Mouse (Mus musculus) right cerebral cortex, postnatal 14 days (tissue): ENCODE measurements around the gene Gnai1.
"Not testable (repeated sequence)": the region's sequence is repeated elsewhere in the genome, so short reads cannot be mapped to it uniquely, and the experiment has no call there.

ENCODE experiments used
- DNase-seq: peaks from one replicate; pipeline ENCODE4 v3.0.0; 2022

Gene Gnai1

DNA sequence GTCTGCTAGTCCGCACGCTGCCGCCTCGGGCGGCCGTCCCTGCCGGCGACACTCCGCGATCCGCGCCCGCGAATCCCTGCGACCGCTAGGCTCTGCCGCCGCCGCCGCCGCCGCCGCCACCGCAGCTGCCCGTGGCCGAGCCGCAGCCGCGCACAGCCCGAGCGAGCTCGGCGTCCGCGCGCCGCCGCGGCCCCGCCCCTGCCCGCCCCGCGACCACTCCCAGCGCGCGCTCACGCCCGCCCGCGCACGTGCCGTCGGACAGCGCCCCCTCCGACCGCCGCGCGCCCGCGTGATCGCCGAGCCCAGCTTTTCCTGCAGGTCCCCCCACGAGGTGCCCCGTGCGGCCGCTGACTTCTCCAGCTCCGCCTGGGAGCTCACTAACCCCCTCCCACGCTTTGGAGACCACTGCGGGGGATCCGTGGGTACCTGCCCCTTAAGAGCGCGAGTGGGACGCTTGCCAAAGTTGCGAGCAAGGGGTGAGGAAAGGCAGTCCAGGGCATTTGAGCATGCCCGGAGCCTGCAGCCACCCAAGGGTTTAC, at the start of gene Gnai1:
Gene Gnai1 (minus strand): TSS at position 75 of the 539 bp plus-strand sequence.
- peak; percentile 82 for DNase-seq

GRCm38 (mm10) chr5:18367864-18368263, 7.7 kb upstream of the Gnai1 start:
- DNase-seq = no peak

DNA sequence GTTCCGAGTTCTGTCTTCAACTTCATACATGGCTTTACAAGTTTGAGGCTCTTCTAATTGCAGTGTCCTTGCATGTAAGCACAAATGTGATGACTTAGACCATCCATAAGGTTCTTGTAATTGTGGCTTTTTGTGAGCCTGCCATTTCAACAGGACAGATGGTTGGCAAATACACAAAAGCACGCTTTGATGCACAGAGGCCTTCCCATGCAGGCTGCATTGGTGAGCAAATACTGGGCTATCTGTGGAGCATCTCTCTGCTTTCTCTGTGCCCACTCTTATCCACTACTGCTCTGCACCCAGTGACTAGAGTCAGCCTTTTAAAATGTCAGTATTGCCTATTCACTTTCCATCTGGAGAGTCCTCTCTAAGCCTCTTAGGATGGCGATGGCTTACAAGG, 5.3 kb upstream of the Gnai1 start:
- DNase-seq = no peak

GRCm38 (mm10) chr5:18360956-18361355, 801 bp upstream of the Gnai1 start:
- no peak for DNase-seq

DNA sequence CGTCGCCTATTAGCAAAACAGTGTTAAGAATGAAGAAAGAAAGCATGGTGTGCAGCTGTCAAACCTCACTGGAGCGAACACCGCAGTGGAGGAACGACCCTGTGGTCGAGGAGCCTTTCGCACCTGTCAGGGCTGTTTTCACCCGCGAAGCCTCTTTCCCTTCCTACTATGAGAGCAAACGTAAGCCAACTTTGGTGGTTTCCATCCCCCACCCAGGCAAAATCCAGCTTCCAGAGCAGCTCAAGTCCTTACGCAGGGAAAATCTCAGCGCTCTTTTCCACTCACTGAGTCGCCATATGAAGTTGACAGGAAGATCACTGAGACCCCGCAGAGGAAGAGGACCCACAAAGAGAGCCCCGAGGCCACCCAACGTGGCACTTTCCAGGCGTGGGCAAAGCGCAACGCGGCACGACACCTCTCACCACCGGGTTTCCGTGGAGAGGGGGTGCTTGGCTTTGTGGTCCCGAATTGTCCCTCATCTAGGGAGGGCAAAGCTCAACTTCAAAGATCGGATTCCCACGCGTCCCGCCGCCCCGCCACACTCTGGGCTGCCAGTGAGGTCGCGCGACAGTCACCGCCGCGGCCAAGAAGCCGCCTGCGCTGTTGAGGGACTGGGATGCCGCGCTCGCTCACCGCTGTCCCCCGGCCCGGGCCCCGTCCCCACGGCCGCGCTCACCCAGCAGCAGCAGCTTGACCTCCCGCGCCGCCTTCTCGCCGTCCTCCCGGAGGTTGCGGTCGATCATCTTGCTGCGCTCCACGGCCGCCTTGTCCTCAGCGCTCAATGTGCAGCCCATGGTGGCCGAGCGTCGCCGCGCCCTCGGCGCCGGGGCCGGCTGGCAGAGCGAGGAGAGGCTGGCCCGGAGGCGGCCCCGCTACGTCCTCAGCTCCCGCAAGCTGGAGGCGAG, 527 bp downstream of the Gnai1 start:
- DNase-seq = peak; percentile 49

DNA sequence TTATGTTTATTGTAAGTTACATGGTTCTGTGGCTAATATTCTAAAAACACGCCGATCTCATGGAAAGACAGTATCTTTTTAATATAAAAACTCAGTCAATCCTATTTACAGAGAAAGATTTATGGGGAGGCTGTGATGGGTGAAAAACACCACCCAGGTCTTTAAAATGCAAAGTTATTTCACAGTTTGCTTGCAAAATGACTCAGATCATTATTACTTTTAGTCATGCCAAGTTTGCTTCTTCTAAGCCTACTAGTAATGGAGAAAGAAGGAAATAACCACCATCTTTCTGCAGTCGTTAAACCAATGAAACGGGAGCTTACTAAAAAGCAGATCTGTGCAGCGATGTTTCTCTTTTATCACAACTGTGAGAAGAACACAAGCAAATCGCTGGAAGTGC, 1.4 kb downstream of the Gnai1 start:
- DNase-seq = no peak

DNA sequence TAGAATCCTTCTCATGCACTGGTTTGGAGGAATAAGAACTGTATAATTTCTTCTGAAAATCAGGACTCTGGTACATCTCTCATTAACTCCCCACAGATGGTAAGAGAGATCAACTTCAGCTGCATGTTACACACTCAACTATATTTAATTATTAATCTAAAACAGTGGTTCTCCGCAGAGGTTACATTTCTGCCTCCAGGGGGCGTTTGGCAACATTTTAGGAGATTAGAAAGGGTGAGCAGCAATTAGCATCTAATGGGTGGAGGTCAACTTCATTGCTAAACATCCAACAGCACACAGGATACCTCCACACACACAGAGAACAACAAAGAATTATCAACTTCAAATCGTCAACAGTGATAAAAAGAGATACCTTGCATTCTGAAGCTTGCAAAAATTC, 2.0 kb downstream of the Gnai1 start:
- DNase-seq = peak; percentile 17

DNA sequence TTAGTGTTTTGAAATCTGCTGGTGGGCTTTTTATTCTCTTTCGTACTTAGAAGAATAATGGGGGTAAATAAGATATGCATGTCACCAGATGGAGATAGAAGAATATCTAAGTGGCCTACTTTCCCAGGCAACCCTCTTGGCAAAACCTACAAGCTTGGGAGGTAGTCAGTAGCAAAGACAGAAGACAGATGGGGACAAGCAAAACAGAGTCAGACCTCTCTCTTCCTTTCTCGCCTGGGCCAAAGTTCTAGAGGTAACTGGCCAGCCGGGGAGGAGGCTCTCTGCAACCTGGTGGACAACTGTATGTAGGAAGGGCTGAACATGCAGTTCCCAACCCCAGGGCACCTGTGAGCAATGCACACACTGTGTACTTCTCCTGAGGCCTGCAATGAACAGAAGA, 12.9 kb downstream of the Gnai1 start:
- DNase-seq = no peak

DNA sequence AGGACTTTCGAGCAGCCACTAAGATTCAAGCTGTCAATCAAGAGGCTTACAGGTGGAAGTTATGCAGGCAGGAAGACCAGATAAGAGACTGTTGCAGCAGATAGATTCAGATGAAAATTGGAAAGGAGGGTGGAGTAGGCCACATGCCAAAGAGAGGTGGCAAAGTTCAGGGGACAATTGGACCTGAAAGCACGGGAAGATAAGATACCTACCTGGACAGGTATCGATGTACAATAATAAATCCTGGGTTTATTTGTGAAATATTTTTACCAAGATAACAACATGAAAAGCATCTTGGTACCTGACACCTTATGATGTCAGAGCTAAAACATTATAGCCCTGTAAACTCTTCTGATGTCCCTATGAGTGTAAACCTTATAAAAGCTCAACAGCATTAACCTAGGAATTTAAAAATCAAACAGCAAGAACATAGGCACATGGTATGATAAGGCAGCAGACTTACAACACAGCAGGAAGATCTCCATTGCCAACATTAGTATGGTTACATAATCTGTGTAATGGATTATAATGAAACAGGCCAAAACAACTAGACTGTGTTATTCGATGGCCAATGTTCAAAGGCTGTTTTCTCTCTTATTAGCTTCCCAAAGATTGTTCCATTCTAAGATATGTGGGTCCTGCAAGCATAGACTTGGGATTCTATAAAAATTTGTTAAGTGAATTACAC, 16.6 kb downstream of the Gnai1 start:
- DNase-seq = no peak

DNA sequence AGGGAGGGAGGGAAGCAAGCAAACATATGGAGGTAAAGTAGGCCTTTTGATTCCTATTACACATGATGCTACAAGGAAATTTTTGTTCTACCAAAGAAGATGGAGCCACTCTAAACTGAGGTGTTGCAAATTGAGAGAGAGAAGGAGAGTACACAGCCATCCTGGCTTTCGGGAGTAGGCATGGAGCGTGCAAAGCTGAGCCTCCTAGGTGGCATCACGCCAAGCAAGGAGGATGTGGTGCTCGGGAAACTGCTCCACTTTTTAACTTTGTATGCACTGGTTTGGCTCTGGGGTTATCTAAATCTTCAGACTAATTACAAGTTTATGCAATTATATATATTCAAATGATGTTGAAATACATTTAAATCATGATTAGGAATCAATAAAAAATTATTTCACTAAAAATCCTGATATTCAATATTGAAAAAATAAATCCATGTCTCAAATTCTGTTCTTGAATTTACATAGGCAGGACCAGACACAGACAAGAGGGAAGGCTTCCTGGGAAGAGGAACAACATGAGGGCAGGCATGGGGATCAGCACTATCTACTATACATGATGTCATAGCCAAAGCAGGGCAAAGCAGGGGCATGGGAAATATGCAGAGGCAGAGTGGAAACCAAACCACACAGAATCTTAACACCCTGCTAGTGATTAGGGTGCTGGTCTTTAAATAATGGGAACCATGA, 17.2 kb downstream of the Gnai1 start:
- peak; percentile 38 for DNase-seq

GRCm38 (mm10) chr5:18341876-18342275, 18.3 kb downstream of the Gnai1 start:
- not testable (repeated sequence) for DNase-seq

GRCm38 (mm10) chr5:18332256-18332655, 27.9 kb downstream of the Gnai1 start:
- no peak for DNase-seq

GRCm38 (mm10) chr5:18330726-18331125, 29.4 kb downstream of the Gnai1 start:
- no peak for DNase-seq

DNA sequence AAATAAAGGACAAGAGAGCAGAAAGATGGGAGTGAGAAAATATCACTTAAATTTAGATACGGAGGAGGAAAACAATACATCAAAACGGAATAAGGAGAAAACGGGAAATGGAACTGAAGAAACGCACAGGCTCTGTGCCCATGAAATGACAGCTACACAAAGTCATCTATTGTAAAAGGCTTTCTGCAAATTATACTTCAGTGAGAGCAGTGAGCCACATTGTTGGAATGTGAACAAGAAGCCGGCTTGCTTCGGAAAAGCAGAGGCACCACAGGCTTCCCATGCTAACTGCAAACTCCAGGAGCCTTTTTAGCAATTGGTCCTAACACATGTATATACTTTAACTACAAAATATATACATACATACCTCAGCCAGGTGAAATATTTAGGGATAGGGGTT, 34.0 kb downstream of the Gnai1 start:
- DNase-seq = no peak

- DNase-seq = no peak
These were observed 36.6 kb downstream of the Gnai1 start for GRCm38 (mm10) chr5:18323534-18323933.

DNA sequence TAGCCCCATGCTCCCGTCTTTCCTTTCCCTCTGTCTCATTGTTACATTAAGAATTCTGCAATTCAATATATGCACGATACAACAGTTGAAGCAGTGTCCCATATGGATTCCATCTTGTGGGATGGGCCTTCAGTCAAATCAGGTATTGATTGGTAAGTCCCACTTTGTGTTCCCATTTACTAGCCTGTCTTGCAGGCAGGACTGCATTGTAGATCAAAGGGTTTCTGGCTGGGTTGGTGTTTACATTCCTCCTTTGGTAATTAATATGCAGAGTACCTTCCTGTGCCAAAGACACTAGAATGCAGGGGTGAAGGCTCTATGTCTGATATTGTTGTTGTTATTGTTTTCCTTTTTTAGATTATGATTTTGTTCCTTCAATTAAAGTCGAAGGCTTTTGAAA, 38.5 kb downstream of the Gnai1 start:
- no peak for DNase-seq

GRCm38 (mm10) chr5:18318846-18319245, 41.3 kb downstream of the Gnai1 start:
- DNase-seq = no peak

- DNase-seq = no peak
These were observed 52.8 kb downstream of the Gnai1 start for GRCm38 (mm10) chr5:18307229-18307804.

- DNase-seq = no peak
These were observed 63.6 kb downstream of the Gnai1 start for GRCm38 (mm10) chr5:18296584-18296983.

DNA sequence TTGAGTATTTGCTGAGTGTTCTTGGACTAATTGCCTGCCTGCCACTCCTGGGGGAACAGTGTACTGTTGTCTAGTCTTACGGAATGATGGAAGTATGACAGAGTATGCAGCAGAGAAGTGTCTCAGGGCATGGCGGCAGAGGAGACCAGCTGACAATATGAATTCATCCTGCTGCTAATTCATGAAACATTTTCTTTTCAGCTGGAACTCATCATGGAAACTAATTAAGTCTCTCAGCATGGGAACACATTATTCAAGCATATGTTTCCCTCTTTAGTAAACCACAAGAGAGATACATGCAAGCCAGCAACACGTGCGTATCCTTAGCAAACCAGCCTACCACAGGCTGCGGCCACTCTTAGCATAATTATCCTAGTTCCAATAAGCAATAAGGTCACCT, 67.4 kb downstream of the Gnai1 start:
- DNase-seq = no peak

GRCm38 (mm10) chr5:18289530-18289929, 70.6 kb downstream of the Gnai1 start:
- no peak for DNase-seq

DNA sequence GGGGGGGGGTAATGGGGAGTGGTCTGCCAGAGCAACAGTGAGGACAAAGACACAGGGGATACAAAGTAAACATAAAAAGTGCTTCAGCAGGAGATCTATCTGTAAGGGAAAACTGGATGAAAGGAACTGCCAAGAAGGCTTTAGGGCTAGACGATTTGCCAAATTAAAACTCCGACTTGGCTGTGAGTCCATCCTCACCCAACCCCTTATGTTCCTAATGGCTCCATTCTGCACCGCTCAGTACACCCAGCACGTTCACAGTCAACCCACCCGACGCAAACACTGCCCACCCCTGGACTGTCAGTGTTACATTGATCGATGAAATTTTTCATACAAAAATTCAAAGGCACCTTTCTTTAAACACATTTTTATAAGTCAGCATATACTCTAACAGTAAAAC, 71.5 kb downstream of the Gnai1 start:
- DNase-seq = no peak

DNA sequence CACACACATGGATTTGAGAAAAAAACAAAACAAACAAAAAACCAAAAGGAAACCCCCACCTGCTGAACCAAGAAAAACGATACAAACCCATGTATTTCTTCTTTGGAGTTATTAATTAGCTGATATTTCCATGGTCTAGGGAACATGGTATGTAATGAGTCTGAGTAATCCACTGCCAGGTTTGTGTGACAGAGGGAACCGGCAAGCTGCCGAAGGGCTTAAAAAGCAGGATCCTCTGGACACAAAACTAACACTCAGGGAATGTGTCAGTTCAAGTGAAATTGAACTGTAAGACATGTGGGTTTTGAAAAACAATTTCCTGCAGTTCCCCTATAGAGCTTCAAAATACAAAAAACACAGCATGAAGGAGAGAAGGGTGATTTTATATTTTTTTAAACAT, 72.1 kb downstream of the Gnai1 start:
- DNase-seq = no peak
